Mouse (Mus musculus): ENCODE measurements around the gene Abhd16a.
"Not testable (repeated sequence)": the region's sequence is repeated elsewhere in the genome, so short reads cannot be mapped to it uniquely, and the experiment has no call there.

The Abhd16a gene

DNA sequence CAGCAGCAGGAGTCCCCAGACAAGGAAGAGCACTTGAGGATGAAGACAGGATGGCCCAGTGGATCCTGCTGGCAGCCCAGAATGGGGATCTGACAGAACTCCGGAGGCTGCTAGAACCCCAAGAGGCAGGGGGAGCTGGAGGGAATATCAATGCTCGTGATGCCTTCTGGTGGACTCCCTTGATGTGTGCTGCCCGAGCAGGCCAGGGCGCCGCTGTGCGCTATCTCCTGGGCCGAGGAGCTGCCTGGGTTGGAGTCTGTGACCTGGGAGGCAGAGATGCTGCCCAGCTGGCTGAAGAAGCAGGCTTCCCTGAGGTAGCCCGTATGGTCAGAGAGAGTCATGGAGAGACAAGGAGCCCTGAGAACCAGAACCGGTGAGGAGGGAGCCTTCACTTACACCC, 34.2 kb downstream of the Abhd16a start:
- not testable (repeated sequence) for DNase-seq

DNA sequence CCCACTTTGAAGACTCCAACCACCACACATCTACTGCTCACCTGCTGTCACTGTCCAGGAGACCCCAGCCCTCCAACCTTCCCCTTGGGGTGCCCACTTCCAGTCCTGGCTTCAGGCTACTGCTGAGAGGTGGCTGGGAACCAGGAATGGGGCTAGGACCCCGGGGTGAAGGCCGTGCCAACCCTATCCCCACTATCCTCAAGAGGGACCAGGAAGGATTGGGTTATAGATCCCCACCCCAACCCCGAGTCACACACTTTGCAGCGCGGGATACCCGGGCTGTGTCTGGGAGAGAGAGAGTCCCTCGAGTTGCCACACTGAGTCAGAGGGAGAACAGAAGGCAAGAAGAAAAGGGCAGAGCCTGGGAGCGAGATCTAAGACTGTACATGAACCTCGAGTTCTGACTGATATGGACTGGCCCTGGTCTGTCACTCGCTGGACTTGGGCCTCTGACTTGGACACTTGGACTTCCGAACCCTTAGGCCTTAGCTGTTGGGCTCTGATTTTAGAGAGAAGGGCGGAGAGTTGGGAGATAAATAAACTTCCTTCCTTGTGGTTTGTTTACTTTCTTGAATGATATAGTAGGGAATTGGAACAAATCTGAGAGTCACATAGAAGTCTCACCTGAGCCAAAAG, 35.3 kb downstream of the Abhd16a start:
- DNase-seq: not testable (repeated sequence)

DNA sequence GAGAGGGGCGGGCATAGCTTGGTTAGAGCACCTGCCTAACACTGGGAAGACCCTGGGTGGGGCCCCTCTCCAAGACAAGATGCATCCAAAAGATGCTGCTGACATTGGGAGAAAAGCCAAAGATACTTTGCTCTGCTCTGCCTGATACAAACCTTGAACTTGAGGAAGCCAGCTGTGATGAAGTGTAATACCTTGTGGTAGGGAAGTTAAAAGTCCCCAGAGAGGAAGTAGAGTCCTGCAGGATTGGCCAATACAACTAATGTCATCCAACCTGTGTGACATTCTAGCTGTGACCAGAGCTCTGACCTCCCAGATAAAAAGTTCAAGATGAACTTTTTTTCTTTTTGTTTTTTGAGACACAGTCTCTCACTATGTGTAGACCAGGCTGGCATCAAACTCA, 36.0 kb downstream of the Abhd16a start:
- DNase-seq: no peak

DNA sequence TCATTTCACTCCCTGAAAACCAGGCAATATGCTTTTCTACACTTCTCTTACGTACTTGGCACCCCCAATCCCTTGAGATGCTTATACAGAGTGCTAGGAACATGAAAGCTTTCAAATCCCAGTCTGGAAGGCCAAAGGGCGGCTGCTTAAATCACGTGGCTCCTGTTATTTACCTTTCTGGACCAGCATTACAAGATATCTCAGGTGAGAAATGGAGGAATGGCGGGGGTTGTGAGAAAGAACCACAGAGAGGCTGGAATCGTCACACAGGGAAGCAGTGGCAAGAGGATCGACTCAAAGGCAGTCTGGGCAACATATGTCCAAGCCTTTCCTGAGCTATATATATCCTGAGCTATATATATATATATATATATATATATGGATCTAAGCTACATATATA, 36.5 kb downstream of the Abhd16a start:
- no peak for DNase-seq

DNA sequence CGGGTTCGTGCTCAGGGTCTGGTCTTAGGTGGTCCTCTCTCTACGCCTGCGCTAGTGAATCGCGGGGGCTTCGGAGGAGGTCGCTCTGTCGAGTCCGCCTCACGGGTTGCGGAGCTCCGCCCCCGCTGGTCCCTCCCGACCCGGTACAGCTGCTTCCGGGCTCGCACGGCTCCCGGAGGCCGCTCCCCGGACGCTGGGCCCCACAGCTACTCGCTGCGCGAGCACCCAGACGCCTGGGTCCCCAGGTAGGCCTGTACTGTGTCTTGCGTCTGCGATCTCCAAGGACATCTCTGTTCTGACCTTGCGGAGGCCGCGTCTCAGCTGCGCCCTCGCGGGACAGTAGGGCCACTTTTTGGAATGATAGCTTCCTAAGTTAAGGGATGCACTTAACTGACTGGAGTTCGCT, 37.1 kb downstream of the Abhd16a start, which contains the start of gene D17H6S53E:
TSS of gene D17H6S53E (plus strand) at position 168 of the 406 bp plus-strand sequence.
- peak; percentile 63 for DNase-seq

DNA sequence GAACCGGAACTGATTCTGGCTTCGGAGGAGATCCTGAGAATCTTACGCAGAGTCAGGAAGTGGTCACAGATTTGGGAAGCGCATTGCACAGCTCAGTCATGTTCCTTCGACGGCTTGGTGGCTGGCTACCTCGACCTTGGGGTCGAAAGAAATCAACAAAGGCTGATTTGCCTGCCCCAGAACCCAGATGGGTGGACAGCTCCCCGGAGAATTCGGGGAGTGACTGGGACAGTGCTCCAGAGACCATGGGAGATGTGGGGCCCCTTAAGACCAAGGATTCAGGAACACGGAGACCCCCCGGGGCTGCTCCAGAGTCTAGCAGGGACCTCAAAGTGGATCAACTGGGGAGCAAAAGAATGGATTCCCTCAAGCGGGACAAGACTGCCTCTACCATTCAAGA, 38.0 kb downstream of the Abhd16a start:
- DNase-seq: no peak

DNA sequence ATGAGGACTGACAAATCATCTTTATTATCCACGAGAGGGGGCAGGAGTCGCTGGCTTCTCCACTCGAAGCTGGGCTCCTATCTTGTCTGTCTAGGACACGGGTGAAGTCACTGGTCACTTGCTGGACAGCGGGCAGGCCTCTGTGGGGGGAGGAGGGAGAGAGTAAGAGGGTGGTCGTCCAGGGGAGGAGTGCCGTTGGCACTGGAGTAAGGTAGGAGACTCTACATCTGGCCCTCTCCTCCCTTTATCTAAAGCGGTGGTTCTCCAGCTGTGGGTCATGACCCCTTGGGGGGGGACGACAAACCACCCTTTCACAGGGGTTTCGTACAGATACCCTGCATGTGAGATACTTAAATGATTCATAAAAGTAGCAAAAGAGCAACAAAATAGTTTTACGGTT, 39.9 kb downstream of the Abhd16a start:
- DNase-seq: no peak

DNA sequence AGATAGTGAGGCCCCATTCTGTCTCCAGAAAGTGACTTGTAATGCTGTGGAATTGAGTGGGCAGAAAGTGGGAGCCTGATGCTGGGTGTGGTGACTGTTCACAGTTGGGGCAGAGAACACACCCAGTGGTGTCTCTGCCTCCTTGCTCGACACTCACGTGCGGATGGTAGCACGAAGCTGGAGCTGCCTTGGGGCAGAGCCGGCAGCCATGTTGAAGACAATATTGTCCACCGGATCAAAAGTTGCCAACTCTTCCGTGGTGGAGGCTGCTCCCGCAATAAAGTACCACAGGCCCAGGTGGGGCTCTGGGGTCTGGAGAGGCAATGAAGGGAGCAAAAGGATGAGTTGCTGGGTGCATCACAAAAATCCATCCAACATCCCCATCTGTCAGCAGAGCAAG, 42.0 kb downstream of the Abhd16a start:
- DNase-seq: no peak

DNA sequence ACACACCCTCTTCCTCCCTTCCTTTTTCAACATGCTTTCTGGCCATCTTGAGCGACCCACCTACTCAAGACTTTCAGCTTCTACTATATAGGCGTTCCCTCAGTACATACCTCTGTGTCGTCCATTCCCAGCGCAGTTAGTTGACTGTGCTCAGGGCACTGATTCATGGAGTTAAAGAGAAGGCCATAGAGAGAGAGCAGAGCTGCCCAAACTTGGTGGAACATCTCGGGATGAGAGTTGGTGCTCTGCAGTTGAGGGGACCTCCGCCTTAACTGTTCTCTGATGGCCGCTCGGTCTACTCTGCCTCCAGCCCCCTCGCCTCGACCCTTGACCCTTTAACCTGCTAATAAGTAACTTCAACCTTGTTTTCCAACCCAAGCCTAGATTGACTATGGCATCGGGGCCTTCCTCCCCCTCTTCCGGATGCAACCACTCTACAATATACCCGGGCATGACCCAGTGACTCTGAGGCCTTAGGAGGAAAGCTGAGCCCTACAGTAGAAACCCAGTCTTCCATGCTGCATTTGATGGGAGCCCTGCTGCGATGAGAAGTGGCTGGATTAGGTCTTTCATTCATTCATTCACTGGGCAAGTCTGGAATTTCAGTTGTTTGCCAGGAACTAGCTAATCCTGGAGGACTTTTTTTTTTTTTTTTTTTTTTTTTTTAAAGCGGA, 42.6 kb downstream of the Abhd16a start, which contains the start of gene Apom:
TSS of gene Apom (minus strand) at position 551 of the 674 bp plus-strand sequence.
- no peak for DNase-seq

DNA sequence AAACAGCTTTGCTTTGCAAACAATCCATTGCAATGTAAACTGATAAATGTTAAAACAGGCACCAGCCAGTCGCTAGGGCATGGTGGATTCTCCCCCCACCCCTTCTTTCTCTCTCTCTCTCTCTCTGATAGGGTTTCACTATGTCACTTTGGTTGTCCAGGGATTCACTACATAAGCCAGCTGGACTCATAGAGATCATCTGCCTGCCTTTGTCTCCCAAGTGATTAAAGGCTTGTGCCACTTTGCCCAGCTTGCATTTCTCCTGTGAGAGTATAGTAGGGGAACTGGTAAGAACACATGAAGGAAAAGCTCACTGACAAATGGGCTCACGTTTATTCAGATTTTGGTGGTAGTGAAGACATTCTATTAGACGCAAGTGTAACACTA, 43.1 kb downstream of the Abhd16a start:
- DNase-seq: no peak

DNA sequence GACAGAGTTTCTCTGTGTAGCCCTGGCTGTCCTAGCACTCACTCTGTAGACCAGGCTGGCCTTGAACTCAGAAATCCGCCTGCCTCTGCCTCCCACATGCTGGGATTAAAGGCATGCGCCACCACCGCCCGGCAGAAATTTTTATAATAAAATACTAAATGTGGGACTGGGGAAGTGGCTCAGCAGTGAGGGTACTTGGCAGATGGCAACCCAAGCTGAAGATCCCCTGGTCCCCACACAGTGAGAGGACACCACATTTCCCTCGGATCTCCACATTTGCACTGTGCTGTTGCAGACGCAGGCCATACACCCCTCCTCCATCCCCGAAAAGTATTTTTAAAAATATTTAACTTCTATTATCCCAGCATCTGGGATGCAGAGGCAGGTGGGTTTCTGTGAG, 44.5 kb downstream of the Abhd16a start:
- DNase-seq: no peak

DNA sequence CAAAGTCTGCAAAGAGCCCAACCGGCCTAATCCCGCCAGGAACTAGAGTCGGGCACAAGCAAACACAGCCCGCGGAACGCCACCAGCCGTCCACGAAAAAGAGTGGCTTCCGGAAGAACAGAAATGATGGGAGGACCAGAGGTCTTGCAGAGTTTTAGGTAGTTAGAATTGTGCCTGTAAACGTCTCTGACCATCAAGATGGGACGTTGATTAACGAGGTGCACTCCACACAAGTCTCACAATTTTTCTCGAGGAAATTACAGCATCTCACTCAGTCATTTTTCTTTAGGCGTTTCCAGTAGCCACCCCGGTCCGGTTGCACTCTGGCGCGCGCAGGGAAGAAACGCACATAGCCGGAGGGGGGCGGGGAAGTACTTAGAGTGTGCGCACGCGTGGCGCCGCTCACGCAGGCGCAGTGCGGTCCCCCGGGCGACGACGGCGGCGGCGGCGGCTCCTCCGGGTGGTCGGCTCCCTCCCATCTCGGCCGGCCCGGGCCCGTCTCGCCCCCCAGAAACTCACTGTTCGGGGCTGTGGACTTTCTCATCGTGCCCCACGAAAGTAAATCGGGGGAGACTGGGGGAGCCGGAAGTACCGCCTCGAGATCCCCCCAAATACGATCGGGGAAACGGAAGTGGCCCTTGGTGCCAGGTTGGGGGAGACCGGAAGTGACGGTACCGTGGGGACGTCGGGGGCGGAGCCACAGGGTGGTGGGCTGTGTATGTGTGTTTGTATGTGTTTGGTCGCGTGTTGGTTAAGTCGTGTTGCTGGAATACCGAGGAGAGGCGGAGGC, 45.9 kb downstream of the Abhd16a start, which contains the start of gene Bag6:
TSS of gene Bag6 (plus strand) at position 378 of the 790 bp plus-strand sequence.
- DNase-seq: peak; percentile 98

DNA sequence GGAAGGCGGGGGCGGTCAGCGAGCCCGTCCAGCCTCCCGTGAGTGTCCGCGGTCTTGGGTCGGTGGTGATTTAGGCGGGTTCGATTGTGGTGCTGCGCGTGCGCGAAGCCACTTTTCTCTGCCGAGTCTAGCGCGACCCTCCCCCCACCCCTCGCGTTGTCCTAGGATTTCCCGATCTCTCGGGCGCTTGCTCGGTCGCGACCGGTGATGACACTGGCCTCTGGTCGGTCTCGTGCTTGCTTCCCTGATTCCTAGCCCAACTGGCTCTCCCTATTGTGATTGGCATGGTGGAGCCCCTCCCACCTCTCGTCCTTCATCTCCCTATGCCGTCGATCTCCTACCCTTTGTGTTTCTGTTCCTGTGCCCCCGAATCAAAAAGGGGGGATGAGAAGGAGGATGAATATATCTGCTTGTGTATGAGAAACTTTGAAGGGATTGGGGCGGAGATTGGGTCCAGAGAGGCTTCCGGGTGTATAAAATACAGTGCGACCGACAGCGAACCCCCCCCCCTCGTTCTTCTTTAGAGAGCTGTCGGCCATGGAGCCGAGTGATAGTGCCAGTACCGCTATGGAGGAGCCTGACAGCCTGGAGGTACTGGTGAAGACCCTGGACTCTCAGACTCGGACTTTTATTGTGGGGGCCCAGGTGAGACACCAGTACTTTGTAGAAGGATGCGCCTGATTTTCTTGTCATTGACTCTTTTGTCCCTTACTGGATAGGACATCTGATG, 46.7 kb downstream of the Abhd16a start:
- DNase-seq: no peak

DNA sequence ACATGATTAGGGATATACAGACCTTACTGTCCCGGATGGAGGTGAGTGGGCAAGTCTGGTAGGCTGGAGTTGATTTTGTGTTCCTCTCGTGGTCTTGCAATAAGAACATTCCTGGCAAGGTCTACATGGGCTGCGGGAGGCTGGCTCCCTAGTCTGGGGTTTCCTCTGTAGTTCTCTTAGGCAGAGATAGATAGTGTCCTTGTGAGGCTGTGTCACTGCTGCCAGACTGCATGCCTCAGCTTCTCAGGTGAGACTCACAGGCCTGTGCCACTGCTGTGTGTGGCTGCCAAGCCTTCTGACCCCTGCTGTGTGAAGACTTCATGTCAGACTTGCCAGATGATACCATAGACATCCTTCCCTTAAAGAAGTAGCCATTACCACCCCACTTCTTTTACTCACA, 50.2 kb downstream of the Abhd16a start:
- no peak for DNase-seq

DNA sequence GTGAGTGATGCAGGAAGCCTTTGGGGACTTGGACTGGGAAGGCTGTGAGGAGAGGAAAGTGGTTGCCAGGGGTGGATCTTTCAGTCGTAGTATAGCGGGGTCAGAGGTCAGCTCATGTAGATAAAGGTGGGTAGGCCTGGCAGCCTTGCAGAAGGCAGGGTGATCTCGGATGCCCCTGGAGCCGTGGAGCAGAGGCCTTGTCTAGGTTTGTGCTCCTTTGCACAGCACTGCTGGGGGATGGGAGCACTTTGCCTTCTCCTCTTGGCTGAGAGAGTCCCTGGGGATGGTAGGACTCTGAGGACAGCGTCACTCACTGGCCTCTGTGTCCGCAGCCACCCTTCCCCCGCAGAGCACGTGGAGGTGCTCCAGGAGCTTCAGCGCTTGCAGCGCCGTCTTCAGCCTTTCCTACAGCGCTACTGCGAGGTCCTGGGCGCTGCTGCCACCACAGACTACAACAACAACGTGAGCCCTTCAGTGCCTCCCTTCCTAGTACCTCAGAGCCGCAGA, 51.5 kb downstream of the Abhd16a start:
- no peak for DNase-seq

DNA sequence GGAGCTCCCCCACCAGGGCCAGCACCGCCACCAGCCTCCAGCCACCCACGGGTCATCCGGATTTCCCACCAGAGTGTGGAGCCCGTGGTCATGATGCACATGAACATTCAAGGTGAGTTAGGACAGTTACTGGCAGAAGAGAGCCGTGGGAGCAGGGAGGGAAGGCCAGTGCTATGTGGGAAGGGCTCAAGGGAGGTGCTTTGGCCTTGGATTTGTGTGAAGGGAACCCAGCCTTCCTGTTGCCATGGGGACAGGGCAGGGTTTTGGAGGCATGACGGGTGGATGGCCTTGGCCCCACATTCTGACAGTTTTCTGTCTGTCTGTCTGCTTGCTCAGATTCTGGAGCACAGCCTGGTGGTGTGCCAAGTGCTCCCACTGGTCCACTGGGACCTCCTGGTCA, 52.9 kb downstream of the Abhd16a start:
- DNase-seq: no peak

DNA sequence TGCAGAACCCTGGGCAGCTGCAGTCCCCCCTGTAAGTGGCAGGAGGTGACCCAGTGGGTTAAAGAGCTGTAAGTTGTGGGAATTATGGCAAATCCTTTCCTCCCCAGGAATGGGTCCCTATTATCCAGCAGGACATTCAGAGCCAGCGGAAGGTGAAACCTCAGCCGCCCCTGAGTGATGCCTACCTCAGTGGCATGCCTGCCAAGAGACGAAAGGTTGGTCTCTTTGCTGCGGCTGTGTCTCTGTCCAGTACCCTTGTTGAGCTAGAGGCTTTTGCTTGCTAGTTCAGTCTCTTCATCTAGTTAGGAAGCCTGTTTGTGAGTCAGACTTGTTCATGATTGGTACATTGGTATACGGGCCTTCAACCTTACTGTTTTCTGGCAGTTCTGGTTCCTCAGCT, 57.1 kb downstream of the Abhd16a start:
- DNase-seq: no peak

DNA sequence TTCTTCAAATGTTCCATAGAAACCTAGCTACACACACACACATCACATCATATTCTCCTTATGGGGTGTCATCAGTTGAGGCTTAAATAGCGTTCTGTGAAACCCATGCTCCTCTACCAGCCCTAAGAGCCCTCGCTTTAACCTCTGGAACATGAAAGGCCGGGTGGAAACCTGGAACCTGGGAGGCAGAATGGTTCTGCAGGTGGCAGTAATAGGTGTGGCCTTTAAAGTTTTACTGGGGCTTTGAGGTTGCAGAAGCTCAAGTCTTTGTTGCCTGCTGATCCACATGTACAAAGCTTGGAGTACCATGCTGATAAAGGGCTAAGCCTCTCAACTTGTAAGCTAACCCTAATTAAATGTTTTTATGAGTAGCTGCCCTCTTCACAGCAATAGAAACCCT, 58.3 kb downstream of the Abhd16a start:
- DNase-seq: no peak

DNA sequence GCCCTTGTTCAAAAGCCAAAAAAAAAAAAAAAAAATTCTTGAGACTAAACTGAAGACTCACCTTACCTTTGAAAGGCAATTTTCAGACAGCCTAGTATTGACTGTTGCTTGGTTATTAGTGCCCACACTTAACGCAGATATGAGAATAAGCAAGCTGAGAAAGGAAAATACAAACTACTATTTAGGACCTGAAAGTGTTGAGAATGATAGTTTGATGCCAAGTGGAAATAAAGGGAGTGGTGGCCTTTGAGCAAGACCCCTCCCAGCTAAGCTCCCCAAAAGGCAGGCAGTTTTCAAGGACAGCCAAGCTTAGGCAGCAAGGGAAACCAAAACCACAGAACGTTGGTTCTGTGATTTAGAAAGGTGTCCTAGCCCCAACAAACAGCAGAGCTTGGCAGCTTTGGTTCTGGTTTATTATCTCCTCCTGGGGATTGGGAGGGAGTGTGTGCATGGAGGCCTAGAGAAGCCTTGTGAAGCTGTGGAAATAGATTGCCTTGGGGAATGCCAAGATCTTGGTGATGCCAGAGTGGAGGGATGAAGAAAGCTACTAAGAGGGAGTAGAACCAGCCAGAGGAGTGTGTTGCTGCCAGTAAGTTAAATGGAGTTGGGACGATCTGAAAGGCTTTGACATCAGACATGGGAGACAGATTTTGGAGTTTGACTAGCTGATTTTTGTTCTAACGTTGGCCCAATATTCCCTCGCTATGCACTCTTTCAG, 59.0 kb downstream of the Abhd16a start:
- DNase-seq: no peak

DNA sequence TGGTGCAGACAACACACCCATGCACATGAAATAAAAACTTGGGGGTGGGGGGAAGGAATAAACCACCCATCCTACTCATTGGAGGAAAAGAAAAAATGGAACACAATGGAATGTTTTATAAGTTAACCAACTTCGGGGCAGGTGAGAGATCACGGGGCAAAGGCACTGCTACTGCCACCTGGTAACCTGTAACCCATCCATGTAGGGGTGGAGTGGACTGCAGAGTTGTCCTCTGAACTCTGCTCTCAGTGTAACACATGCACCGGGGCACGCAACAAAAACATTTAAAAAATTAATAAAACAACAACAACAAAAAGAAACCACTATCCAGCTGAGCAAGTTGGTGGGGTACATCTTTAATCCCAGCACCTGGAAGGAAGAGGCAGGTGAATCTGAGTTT, 63.1 kb downstream of the Abhd16a start:
- DNase-seq: no peak
